Mouse (Mus musculus) liver, embryonic 14.5 days (tissue): ENCODE measurements around the gene 4933407L21Rik. TPM values are rescaled to one million over a fixed set of nuclear protein-coding genes. Genes with fewer than 3 reads are reported as not detected.

Experiments
- ATAC-seq: fragments of 200-750 bp; cut with Nextera tagmentation; 2 replicates; pipeline ENCODE4 v1.8.0; 2017; ENCODE audit warnings: moderate number of reproducible peaks, mild to moderate bottlenecking, moderate library complexity; ENCODE audit not compliant: insufficient read depth
- DNase-seq, 3 experiments: peaks; one replicate each; pipeline ENCODE4 v3.0.0-alpha.2; 2012 to 2013; ENCODE audit warnings: low read depth in 3 of 3, low spot score in 3 of 3
- H3K27ac ChIP-seq: fragments of 300-500 bp; sonication (generic); 2 replicates; pipeline ENCODE4 v1.5.1; 2014; ENCODE audit warnings: moderate library complexity, mild to moderate bottlenecking, control low read depth, inconsistent platforms
- H3K27me3 ChIP-seq: fragments of 300-500 bp; sonication (generic); 2 replicates; pipeline ENCODE4 v1.6.1; 2014; ENCODE audit warnings: mild to moderate bottlenecking, low read length, moderate library complexity; ENCODE audit not compliant: control insufficient read depth, insufficient read depth
- H3K36me3 ChIP-seq: fragments of 300-500 bp; sonication (generic); replicated peaks from 2 replicates; pipeline ENCODE4 v1.6.1; 2014; ENCODE audit warnings: low read depth; ENCODE audit not compliant: control insufficient read depth, insufficient read depth
- H3K4me1 ChIP-seq, 2 experiments: fragments of 200-500 bp in 1 of 2; fragments of 300-500 bp in 1 of 2; sonication (generic) in 1 of 2; replicated peaks; 2 replicates each; pipeline ENCODE4 v1.6.1; 2012 to 2014; ENCODE audit warnings: antibody characterized with exemption in 1 of 2, inconsistent platforms in 1 of 2, low read length in 1 of 2; ENCODE audit not compliant: control insufficient read depth in 2 of 2, insufficient read depth in 2 of 2
- H3K4me2 ChIP-seq: fragments of 300-500 bp; sonication (generic); 2 replicates; pipeline ENCODE4 v1.6.1; 2014; ENCODE audit warnings: low read depth, mild to moderate bottlenecking, control low read depth, moderate library complexity
- H3K4me3 ChIP-seq, 2 experiments: fragments of 200-500 bp in 1 of 2; fragments of 300-500 bp in 1 of 2; sonication (generic) in 1 of 2; 2 replicates each; pipeline ENCODE4 v1.5.1; 2012 to 2014; ENCODE audit warnings: low read depth in 2 of 2, low read length in 2 of 2, mild to moderate bottlenecking in 2 of 2, control low read depth in 1 of 2, inconsistent platforms in 1 of 2, moderate library complexity in 1 of 2; ENCODE audit not compliant: insufficient read depth in 1 of 2
- H3K9ac ChIP-seq: fragments of 300-500 bp; sonication (generic); replicated peaks from 2 replicates; pipeline ENCODE4 v1.6.1; 2014; ENCODE audit warnings: mild to moderate bottlenecking, control low read depth, moderate library complexity
- H3K9me3 ChIP-seq: fragments of 300-500 bp; sonication (generic); 2 replicates; pipeline ENCODE4 v1.6.1; 2016; ENCODE audit warnings: low read length, mixed read lengths; ENCODE audit not compliant: control insufficient read depth
- CTCF ChIP-seq: IDR thresholded peaks from 2 replicates; pipeline ENCODE4 v1.5.1; 2016; ENCODE audit warnings: antibody characterized with exemption, low read depth, control low read depth
- EP300 ChIP-seq: IDR thresholded peaks from 2 replicates; pipeline ENCODE4 v1.6.1; 2016; ENCODE audit warnings: antibody characterized with exemption, low read depth
- WGBS: fragments of 180-500 bp; shearing (Covaris S2); extraction: QIAGEN DNeasy Blood & Tissue Kit; methylation state at CpG from one replicate; pipeline ENCODE4 v1.1.7; 2014; ENCODE audit not compliant: insufficient replicate concordance; 5-methylcytosine and 5-hydroxymethylcytosine counted together
- polyA plus RNA-seq, 2 experiments: library from polyadenylated mRNA; depleted of rRNA in 1 of 2; stranded (reverse) in 1 of 2; unstranded in 1 of 2; fragments of >200 nt; fragmentation: Nextera tagmentation in 1 of 2; extraction: Ambion mirVana in 1 of 2; gene quantifications; 2 replicates each; pipeline versions ENCODE4 v1.2.1 to v1.2.3; 2012 to 2014

4933407L21Rik gene
- polyA plus RNA-seq, 2 experiments, result 0.08 TPM; not detected in 1

GRCm38 (mm10) chr1:85906892-85907291 lies 21.4 kb upstream of the 4933407L21Rik start:
- Histone ChIP-seq H3K4me1 (peaks cover 0 to 4% of the 10 kb centered on the region in 2 experiments; a peak in 1 of 4 replicates), H3K4me2 (no peak overlapping the region), H3K27me3 (no peaks in the 10 kb centered on the region), H3K9ac (no peak overlapping the region), H3K4me3 (no peak overlapping the region), H3K36me3 (no peaks in the 10 kb centered on the region), H3K9me3 (no peaks in the 10 kb centered on the region), H3K27ac (no peak overlapping the region)
- 83% methylated on average over 12 of the region's 12 CpGs for WGBS
- no peak for DNase-seq
- no peak for ATAC-seq
- TF ChIP-seq CTCF (no peak), EP300 (no peak)

GRCm38 (mm10) chr1:85908754-85909590 lies 19.3 kb upstream of the 4933407L21Rik start:
- Histone ChIP-seq H3K9me3 (no peaks in the 10 kb centered on the region), H3K27me3 (no peaks in the 10 kb centered on the region), H3K4me1 (no peaks in the 10 kb centered on the region), H3K9ac (no peak overlapping the region), H3K27ac (no peak overlapping the region), H3K4me2 (no peak overlapping the region), H3K4me3 (no peak overlapping the region), H3K36me3 (no peaks in the 10 kb centered on the region)
- WGBS, result 56% methylated on average over 13 of the region's 13 CpGs
- ATAC-seq, result no peak
- DNase-seq, result no peak
- TF ChIP-seq EP300, result no peak
- no peak for TF ChIP-seq CTCF

DNA sequence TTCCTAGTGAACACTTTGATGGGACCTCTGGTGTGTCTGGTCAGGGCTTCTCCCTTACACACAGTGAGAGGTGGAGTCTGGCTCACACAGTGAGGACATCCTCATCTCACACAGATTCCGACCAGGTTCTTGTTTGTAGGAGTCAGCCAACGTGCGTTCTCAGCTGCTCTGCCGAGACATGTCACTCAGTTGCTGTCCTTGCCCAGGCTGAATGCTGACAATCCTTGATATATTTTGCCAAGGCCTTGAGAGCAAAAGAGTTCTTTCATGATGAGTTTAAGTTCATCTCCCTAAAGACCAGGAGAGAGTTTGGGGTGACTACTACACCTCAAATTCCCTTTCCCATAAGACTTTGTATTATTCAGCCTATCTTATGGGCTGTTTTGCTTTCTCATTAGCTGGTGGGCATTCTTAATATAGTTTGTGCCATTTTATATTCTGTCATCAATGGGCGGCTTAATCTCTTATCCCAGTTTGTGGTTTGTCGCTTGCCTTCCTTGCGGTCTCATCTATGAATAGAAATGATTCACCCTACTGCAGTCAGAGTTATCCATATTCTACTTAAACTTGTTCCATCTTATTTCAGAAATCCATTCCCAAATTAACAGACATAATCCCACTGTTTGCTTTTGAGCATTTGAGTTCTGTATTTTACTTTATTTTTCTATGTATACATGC lies 15.1 kb upstream of the 4933407L21Rik start:
- H3K4me2 ChIP-seq, result no peak overlapping the region
- no peaks in the 10 kb centered on the region for H3K27me3 ChIP-seq
- H3K4me3 ChIP-seq, result no peak overlapping the region
- DNase-seq (no peak), ATAC-seq (no peak)
- no peak overlapping the region for H3K27ac ChIP-seq
- 64% methylated on average over 7 of the region's 7 CpGs for WGBS
- H3K9ac ChIP-seq, result no peak overlapping the region
- no peaks in the 10 kb centered on the region for H3K36me3 ChIP-seq
- H3K4me1 ChIP-seq, result no peaks in the 10 kb centered on the region
- H3K9me3 ChIP-seq, result no peaks in the 10 kb centered on the region
- no peak for TF ChIP-seq CTCF
- TF ChIP-seq EP300, result no peak

- TF ChIP-seq CTCF (no peak), EP300 (no peak)
- Histone ChIP-seq H3K27me3 (no peaks in the 10 kb centered on the region), H3K4me1 (no peaks in the 10 kb centered on the region), H3K9me3 (no peaks in the 10 kb centered on the region), H3K4me2 (no peak overlapping the region), H3K27ac (no peak overlapping the region), H3K36me3 (no peaks in the 10 kb centered on the region), H3K9ac (no peak overlapping the region), H3K4me3 (no peak overlapping the region)
- DNase-seq (no peak), ATAC-seq (no peak)
Observed at GRCm38 (mm10) chr1:85915890-85916289, 12.4 kb upstream of the 4933407L21Rik start.

GRCm38 (mm10) chr1:85916830-85917450 lies 11.3 kb upstream of the 4933407L21Rik start:
- ATAC-seq, result no peak
- WGBS, result 46% methylated on average over 4 of the region's 4 CpGs

More at GRCm38 (mm10) chr1:85916830-85917450, 11.3 kb upstream of the 4933407L21Rik start:
- TF ChIP-seq CTCF (no peak), EP300 (no peak)
- no peaks in the 10 kb centered on the region for H3K27me3 ChIP-seq
- H3K36me3 ChIP-seq, result no peaks in the 10 kb centered on the region
- H3K4me2 ChIP-seq, result no peak overlapping the region
- H3K27ac ChIP-seq, result no peak overlapping the region
- no peak overlapping the region for H3K4me3 ChIP-seq
- no peak for DNase-seq
- no peak overlapping the region for H3K9ac ChIP-seq
- H3K9me3 ChIP-seq, result no peaks in the 10 kb centered on the region
- no peaks in the 10 kb centered on the region for H3K4me1 ChIP-seq
